Mouse (Mus musculus) CH12.LX (cell line): ENCODE results near the gene Sypl.

Experiments
- CTCF ChIP-seq, 2 experiments: IDR thresholded peaks in 1 of 2; conservative IDR thresholded peaks in 1 of 2; 2 replicates each; pipeline ENCODE4 v1.5.1; 2011 to 2012; ENCODE audit warnings: low read depth in 2 of 2, low read length in 2 of 2, improper control_type of control experiment in 1 of 2, inconsistent platforms in 1 of 2, mild to moderate bottlenecking in 1 of 2, moderate library complexity in 1 of 2
- MAX ChIP-seq: IDR thresholded peaks from 2 replicates; pipeline ENCODE4 v1.6.1; 2011; ENCODE audit warnings: low read length, improper control_type of control experiment
- TBP ChIP-seq: conservative IDR thresholded peaks from 2 replicates; pipeline ENCODE4 v1.6.1; 2011; ENCODE audit warnings: low read depth, low read length, improper control_type of control experiment

- TF ChIP-seq CTCF (conservative IDR thresholded peaks at IDR 0.05 in 1 of 2, IDR thresholded peaks at IDR 0.05 in 1 of 2; ENCODE audit: low read depth in 2 of 2, low read length in 2 of 2) (no peak), MAX (no peak), TBP (no peak)
Measured at GRCm38 (mm10) chr12:32921532-32922131, 32.1 kb upstream of the Sypl start.
